Mouse (Mus musculus) ES-E14 (cell line): Measurements from ENCODE around the gene Nrarp.

Experiments
- CHD2 ChIP-seq: IDR thresholded peaks from 2 replicates; pipeline ENCODE4 v1.6.1; 2014; ENCODE audit warnings: mild to moderate bottlenecking, low read depth, low read length, inconsistent platforms
- HCFC1 ChIP-seq: IDR thresholded peaks from 2 replicates; pipeline ENCODE4 v1.6.1; 2012; ENCODE audit warnings: low read length, inconsistent platforms, borderline replicate concordance; ENCODE audit not compliant: insufficient read depth

- TF ChIP-seq CHD2: no peak
- TF ChIP-seq HCFC1: no peak
Measured at GRCm38 (mm10) chr2:25193330-25193770, 12.8 kb downstream of the Nrarp start.
